Mouse (Mus musculus) naive thymus-derived CD4-positive, alpha-beta T cell, adult 2 months (primary cell): ENCODE data around the gene Rpf2.

ENCODE experiments used
- DNase-seq: peaks from one replicate; pipeline ENCODE4 v3.0.0-alpha.2; 2011; ENCODE audit warnings: low read depth

Gene Rpf2

DNA sequence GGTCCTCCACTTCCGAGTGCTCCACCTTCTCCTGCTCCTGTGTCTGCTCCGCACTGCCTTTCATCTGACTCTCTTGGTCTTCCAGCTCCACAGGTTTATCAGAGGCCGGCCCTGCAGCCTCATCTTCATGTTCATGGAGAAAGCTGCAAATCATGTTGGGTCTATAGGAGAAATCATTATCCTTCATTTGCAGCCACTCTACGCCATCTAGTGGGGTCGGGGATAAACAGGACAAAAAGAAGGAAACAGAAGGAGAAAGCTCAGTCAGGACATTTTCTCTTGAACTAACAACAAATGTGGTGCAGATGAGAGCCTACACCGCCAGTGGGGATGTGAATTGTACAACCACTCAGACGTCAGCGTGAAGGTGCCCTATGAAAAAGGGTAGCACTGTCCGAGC is 2.8 kb upstream of the Rpf2 start:
- DNase-seq: no peak

DNA sequence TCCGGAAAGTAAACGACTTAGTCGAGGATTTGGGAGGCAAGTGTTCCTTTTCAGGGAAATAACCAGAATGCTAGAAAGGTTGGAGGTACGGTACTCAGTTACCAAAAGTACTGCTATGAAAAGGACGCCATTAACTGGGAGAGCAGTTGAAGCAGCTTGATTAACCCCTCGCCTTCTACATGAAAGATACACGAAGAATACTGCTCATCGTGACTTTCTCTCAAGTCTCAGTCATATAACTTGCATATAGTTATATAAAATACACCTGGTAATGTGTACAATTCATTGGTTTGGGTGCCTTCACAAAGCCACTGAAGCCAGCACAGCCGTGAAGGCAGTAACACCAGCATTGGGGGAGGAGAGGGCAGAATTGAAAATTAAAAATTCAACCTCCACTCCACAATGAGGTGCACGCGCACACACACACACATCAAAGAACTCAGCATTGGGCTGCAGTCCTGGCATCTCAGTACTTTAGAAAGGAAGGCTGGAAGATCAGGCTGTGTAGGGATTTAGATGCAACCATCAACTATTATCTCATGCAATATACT is 405 bp upstream of the Rpf2 start:
- no peak for DNase-seq

DNA sequence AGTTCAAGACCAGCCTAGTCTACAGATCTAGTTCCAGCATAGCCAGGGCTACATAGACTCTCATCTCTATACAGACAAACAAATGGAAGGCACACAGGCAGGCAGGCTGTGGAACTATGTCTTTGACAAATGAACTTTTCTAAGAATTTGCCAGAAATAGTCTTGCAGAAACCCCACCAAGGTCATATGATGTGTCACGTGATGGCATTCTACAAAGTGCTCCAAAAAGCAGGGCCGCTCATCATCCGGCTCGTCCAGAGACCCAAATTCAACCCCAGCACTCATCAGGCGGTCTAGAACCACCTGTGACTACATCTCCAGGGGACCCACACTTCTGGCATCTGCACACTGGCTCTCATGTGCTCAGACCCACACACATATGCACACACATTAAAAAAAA is 9.0 kb downstream of the Rpf2 start:
- no peak for DNase-seq

DNA sequence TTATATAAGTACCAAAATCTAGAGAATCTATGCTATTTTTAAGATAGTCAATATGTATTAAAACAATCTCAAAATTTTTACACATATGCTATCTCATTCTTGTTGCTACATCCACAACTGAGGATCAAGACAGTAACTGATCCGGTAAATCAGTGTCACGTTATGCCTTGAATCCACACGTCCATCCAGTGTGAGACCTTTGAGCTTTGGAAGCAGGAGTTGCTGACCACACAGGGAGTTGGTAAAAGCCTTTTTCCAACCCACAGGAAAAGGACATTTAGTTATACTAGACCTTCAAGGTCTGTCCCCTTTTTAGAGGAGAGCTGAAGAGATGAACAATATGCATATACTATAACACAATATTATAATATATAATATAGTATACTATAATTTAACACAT is 13.6 kb downstream of the Rpf2 start:
- no peak for DNase-seq

DNA sequence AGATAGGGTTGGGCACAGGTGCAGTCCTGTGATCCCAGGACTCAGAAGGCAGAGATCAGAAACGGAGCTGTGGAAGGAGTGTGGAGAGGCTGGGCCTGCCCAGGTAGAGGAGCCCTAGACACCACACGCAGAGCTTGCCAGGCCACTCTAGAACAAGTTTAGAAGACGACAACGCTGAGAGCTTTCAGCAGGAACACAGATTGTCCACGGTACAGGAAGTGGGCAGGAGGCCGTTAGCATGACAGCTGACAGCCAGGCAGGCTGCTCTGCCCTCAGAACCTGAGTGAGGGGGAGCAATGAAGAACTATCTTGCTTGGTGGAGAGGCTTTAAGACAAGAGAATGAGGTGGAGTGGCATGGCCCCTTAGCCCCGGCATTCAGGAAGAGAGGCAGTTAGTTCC is 14.4 kb downstream of the Rpf2 start:
- DNase-seq: peak; percentile 35

DNA sequence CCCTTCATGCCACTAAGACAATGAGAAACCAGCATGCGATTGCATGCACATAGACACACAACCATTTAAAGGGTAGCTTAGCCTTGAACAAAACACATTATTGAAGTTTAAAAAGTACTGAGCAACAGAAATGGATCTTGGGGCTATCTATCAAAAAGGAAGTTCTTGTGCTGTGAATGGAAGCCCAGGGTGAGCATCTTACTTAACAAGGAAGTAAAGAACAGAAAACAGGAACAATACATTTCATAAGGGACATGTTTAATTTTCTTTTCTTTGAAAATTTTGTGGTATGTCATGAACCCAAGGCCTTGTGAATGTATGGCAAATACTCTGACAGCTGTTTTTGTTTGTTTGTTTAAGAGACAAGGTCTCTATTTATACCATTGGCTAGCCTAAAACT is 17.1 kb downstream of the Rpf2 start:
- DNase-seq: no peak

DNA sequence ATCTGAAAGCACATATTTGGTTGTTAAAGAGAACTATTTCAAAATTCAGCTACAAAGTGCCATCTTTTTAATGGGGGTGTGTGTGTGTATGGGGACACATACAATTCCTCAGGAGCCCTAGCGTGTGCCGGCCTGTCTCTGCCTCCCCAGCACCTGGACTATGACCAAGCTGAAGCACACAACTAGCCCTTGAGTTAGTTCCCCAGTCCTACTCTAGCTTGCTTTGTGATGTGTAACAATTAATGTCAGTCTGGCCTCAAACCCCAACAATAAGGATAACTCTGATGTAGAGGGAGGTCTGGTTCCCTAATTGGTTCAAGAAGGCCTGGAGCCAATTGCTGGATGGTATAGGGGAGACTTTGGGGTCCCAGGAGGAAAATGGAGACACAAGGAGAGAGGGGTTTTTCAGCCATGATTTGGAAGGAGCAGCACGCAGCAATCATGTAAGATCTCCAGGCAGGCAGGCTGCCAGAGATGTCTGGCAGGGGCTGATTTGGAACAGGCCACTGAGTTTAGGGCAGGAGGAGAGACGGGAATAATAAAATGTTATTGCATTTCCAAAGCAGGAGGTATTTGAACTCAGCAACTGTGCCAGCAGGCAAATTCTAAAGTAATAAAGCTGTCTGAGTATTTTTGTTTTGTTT is 19.1 kb downstream of the Rpf2 start:
- DNase-seq: no peak

DNA sequence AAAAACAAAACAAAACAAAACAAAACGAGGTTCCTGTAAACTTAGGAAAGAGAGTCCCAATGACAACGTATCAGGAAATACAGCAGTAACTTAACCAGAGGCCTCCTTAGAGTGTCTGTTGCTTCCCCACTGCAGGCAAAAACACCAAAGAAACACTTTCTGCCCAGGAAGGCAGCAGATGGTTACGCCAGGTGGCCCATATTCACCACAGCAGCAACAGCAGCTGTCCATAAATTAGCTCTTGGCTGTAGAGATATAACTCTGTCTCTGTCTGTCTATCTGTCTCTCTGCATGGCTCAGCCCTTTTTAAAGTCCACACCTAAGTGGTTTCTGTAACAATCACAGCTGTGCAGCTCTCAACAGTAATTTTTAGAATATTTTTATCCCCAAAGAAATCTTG is 28.0 kb downstream of the Rpf2 start:
- DNase-seq: no peak

DNA sequence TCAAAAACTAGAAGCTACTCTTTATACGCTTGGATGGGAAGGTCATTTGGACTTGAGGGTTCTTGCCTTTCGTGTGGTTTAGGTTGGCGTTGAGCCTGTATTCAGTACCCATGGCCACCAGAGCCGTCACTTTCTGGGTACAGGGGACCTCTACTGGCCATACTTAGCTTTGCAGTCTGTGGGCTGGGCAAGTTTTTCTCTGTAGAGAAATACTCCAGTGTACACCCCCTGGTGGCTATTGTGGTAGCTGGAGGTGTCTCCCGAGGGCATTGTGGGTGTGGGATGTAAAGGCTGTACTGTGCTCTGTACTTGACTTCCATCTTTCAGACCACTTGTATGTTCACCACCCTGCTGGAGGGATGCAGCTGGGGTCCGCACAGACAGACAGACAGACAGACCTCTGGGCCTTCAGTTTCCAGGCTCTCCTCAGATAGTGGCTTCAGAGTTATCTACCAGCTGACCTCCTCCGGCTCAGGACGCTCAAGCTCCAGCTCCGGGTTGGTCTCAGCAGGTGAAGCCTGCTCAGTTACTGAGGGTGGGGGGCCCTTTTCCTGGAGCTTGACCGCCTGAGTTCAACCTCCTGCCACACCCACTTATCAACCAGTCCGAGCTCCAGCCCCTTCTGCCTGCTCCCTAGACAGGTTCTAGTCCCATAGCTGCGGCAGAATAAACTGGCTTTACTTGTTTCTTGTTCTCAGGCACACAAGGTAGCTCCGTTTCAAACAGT is 34.2 kb downstream of the Rpf2 start:
- peak; percentile 96 for DNase-seq

DNA sequence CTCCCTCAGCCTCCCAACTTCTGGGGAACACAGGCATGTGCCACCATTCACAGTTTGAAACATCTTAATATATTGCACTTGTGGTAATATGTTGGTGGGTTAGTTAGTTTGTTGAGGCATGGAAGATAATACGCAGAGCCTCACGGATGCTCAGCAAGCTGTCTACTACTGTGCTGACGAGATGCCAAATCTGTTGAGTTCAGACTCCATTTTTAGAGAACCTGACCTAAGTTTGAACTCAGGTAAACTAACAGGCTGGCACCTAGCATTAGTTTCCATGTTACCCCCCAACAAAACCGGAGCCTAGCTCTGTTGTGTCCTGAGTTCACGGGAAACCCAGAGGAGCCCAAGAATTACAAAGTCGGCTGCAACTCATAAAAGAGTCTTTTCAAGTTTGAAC is 51.8 kb downstream of the Rpf2 start:
- no peak for DNase-seq

DNA sequence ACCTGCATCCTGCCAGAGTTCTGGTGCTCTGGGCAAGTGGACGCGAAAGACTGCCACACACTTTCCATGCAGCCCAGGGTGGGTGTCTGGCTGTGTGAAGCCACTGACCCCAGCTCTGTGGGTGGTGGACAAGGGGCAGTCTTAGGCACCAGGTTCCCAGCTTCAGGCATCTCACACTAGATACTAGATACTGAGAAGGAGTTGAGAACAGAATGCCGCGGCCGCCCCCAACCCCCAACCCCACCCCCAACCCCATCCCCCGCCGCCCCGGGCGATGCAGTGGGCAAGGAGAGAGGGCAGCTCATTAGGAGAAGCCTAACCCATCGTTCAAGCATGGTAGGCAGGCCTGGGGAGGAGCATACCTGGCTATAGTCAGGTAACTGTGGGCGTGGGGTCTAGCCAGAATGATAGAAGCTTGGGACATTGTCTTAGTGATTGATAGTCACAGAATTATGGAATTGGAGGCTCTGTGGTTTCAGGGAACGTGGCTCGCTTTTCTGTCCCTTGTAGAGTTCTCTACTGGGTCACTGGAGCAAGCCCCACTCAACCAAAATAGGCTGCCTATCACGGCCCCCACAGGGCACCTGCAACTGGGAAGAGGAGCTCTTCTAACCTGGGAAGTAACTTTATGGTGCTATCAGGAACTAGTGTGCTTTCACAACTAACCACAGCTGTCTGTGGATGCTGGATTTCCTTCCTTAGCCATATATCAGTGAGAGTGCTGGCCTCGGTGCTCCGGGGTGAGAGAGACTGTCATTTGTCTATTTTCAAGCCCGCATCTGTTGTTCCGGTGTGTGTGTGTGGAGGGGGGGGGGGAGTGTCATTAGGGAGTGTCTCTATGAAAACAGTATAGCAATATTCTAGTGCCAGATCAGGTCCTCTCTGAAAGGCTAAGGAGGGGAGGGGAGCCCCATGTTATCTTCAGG is 54.6 kb downstream of the Rpf2 start:
- DNase-seq: peak; percentile 36

DNA sequence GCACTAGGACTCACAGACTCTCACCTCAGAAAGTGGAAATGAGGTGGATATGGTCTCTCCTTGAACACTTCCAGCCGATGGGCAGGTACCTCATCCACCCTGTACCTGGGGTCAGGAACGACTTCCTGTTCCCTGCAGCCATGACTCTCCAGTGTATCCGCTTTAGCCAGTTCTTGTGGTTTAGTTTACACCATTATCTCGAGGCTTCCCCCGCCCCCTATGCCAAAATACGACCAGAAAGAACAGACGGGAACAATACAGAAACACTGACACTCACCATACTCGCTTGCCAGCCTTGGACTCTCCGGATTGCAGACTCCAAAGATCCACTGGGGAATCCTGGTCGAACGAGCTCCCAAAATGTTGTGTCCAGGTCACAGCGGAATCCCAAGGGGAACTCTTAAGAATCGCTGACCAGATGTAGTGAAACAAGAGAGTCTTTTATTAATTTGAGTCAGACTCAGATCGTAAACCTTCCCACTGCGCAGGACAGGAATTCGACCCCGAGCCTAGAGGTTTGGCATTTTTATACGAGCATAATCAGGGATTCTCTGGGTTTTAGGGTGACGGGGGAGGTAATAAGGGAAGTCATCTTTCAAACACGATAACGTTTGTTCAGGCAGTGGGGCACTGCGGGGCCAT is 55.4 kb downstream of the Rpf2 start:
- DNase-seq: no peak

DNA sequence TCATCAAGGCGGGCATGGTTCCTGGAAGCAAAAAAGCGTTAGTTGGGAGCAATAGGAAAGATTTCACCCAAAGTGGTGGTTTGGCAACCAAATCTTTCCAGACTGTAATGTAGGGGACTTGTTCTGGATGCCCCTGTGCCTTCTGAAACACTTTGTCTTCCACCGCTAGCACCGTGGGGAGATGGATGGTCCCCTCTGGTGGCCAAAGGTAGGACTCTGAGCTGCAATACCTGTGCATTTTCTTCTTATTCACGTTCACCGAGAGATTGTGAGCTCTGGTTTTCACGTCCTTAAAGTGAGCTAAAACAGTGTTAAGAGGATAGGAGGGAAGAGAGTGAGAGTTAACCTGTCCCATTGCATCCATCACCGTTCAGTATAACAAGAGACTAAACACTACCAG is 56.0 kb downstream of the Rpf2 start:
- DNase-seq: peak; percentile 76

DNA sequence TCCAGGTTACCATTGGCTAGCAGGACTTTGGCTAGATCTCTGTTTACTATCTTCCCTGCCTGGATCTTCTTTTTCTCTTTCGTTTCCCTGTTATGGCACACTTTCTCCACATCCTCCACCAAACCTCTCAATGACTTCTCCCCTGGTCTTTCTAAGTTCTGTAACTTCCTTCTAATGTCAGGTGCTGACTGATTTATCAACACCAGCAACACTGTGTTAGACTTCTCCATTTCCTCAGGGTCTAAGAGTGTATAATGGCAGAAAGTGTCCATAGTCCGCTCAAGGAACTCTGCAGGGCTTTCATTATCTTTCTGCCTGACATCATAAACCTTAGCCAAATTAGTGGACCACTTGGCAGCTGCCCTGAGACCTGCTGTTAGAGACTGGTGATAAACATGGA is 57.1 kb downstream of the Rpf2 start:
- DNase-seq: no peak

DNA sequence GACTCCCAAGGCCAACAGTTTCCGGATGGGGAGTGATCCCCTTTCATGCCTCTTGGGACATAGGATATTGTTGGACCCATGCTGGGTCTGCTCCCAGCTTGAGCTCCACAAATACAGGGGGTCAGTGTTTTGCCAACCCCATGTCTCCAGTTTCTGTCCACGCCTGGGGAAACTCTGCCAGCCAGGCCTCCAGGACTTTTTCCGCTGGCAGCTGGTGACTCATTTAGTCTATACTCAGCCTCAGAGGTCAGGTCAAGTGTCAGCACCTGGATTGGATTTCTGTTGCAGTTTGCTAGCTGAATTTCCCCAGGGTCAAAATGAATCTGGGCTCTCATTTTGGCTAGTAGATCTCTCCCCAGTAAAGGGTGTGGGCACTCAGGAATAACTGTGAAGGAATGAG is 58.0 kb downstream of the Rpf2 start:
- no peak for DNase-seq

DNA sequence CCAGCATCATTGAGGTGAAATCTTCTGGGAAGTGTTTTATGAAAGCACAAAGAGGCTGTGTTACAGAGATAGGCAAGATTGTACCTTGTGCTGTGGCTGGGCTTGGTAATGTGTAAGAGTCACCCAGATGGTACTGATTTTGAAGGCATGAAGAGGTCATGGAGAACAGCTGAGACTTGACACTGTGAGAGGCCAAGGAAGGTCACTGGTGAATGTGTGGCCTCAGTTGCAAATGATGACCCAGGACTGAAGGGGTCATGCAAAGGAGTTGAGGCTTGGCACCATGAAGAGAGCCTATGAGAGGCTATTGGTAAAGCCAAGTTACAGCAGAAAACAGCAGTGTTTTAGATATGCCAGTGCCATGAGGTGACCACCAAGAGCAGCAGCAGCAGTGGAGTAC is 60.9 kb downstream of the Rpf2 start:
- no peak for DNase-seq

DNA sequence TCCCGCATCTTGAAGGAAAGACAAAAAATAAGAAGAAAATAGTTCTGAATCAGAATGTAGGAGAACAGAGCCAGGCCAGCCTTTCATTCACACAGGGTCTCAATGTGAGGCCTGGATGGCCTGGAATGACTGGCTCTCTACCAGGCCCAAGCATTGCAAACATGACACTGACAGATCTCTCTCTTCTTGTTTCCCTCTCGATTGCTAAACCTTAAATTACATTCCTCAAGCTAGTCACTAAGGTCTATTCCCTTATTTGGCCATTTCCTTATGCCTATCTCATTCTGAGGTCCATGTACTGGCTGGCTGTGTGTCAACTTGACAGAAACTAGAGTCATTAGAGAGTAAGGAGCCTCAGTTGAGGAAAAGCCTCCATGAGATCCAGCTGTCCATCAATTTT is 66.8 kb downstream of the Rpf2 start:
- DNase-seq: no peak

DNA sequence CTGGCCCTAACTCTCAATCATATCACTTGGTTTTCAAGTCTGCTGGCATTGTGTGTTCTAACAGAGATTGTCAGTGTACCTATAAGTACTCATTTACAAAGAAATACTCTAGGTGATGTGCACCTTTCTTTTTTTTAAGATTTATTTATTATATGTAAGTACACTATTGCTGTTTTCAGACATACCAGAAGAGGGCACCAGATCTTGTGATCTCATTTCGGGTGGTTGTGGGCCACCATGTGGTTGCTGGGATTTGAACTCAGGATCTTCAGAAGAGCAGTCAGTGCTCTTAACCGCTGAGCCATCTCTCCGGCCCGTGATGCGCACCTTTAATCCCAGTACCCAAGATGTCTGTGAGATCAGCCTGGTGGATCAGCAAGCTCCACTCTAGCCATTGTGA is 67.7 kb downstream of the Rpf2 start:
- DNase-seq: peak; percentile 55

DNA sequence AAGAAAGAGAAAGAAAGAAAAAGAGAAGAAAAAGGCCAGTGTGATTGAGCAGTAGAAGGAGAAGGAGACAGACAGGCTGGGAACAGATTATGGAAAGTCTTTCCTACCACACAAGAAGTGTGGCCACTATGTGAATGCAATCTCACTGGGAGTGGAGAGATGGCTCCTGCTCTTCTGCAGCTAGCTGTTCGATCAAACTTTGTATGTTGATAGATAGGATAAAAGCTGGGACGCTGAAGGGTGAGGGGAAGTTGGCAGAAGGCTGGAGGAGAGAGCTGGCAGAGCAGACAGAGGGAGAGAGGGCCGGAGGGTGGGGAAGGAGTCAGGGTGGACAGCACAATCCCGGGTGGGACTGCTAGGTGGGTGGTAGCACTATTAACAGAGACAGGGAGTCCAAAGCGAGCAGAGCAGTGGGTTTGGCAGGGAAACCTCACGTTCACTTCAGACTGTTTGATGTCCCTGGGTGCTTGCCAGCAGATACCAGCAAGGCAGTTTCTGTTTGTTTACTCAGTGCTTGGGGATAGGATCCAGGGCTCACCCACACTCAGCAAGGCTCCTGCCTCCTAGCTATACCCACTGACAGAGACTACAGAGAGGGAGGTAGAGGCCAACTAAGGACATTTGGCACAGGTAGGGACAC is 69.4 kb downstream of the Rpf2 start:
- DNase-seq: peak; percentile 80
